Mouse (Mus musculus) ES-Bruce4 (cell line): Measurements from ENCODE around the gene Slc28a1. TPM values are rescaled to one million over a fixed set of nuclear protein-coding genes. Genes with fewer than 3 reads are reported as not detected.
A peak's percentile ranks its signal among the peaks of the same experiment; 100 is the strongest.

Source experiments
- H3K27ac ChIP-seq: 2 replicates; pipeline ENCODE4 v1.5.1; 2012; ENCODE audit warnings: low read length, inconsistent platforms; ENCODE audit not compliant: insufficient read depth
- H3K27me3 ChIP-seq: 2 replicates; pipeline ENCODE4 v1.6.1; 2012; ENCODE audit warnings: mild to moderate bottlenecking, low read length, inconsistent platforms; ENCODE audit not compliant: control insufficient read depth, poor library complexity, insufficient read depth, severe bottlenecking
- H3K36me3 ChIP-seq: 2 replicates; pipeline ENCODE4 v1.6.1; 2012; ENCODE audit warnings: inconsistent platforms, mild to moderate bottlenecking, low read length, moderate library complexity; ENCODE audit not compliant: control insufficient read depth, poor library complexity, insufficient read depth, severe bottlenecking
- H3K4me1 ChIP-seq: one replicate; pipeline ENCODE4 v1.8.1; 2011; ENCODE audit warnings: low read length; ENCODE audit not compliant: control insufficient read depth, insufficient read depth
- H3K4me3 ChIP-seq: 2 replicates; pipeline ENCODE4 v1.5.1; 2011; ENCODE audit warnings: low read depth, mild to moderate bottlenecking, low read length
- H3K9ac ChIP-seq: 2 replicates; pipeline ENCODE4 v1.6.1; 2012; ENCODE audit warnings: low read depth, mild to moderate bottlenecking, inconsistent platforms; ENCODE audit not compliant: poor library complexity, severe bottlenecking
- H3K9me3 ChIP-seq: replicated peaks from 2 replicates; pipeline ENCODE4 v1.6.1; 2012; ENCODE audit warnings: mild to moderate bottlenecking, low read length, inconsistent platforms; ENCODE audit not compliant: control insufficient read depth, poor library complexity, insufficient read depth, severe bottlenecking
- CTCF ChIP-seq: IDR thresholded peaks from one replicate; pipeline ENCODE4 v1.8.1; 2011; ENCODE audit warnings: low read depth, low read length
- EP300 ChIP-seq: IDR thresholded peaks from 2 replicates; pipeline ENCODE4 v1.6.1; 2011; ENCODE audit warnings: low read depth, low read length; ENCODE audit not compliant: insufficient read depth
- POLR2A ChIP-seq: IDR thresholded peaks from one replicate; pipeline ENCODE4 v1.8.1; 2011; ENCODE audit warnings: low read length; ENCODE audit not compliant: insufficient read depth
- polyA plus RNA-seq: library from polyadenylated mRNA; stranded (reverse); fragments of >200 nt; gene quantifications from 2 replicates; pipeline ENCODE4 v1.2.4, GENCODE M21; 2011; ENCODE audit warnings: low read depth; ENCODE audit not compliant: missing spikeins, insufficient read depth, insufficient read length

The Slc28a1 gene
- polyA plus RNA-seq, 1 experiment = 4.7 TPM

- Histone ChIP-seq H3K4me3 (peak overlapping the region; percentile 83), H3K27me3 (peaks cover 16% of the 10 kb centered on the region)
- TF ChIP-seq CTCF (no peak), EP300 (peak; percentile 83)
These were observed 98.2 kb downstream of the Slc28a1 start for GRCm38 (mm10) chr7:81212697-81213346.

GRCm38 (mm10) chr7:81213347-81214152 lies 99.0 kb downstream of the Slc28a1 start, which contains the start of gene Pde8a:
Gene Pde8a, plus strand, starts transcription at chr7:81213596.
- peak within 1 kb of the TSS; percentile 83 for H3K4me3 ChIP-seq
- H3K9ac ChIP-seq = peak within 1 kb of the TSS; percentile 57
- TF ChIP-seq POLR2A (no peak), EP300 (no peak), CTCF (no peak)
- peaks cover 16% of the 10 kb centered on the region for H3K27me3 ChIP-seq
- H3K4me1 ChIP-seq = peaks cover 7% of the 10 kb centered on the region
- H3K27ac ChIP-seq = no peak within 1 kb of the TSS
- no peaks in the 10 kb centered on the region for H3K9me3 ChIP-seq
- no peaks in the 10 kb centered on the region for H3K36me3 ChIP-seq

More at GRCm38 (mm10) chr7:81212697-81213346, 98.2 kb downstream of the Slc28a1 start:
- no peaks in the 10 kb centered on the region for H3K36me3 ChIP-seq
- peak overlapping the region; percentile 57 for H3K9ac ChIP-seq
- peaks cover 7% of the 10 kb centered on the region for H3K4me1 ChIP-seq
- H3K9me3 ChIP-seq = no peaks in the 10 kb centered on the region
- no peak overlapping the region for H3K27ac ChIP-seq

- Histone ChIP-seq H3K9me3 (no peaks in the 10 kb centered on the region), H3K27me3 (peaks cover 16% of the 10 kb centered on the region), H3K4me3 (peak overlapping the region; percentile 62), H3K36me3 (no peaks in the 10 kb centered on the region), H3K4me1 (peaks cover 7% of the 10 kb centered on the region), H3K27ac (no peak overlapping the region), H3K9ac (peak overlapping the region; percentile 57)
- no peak for TF ChIP-seq EP300
- no peak for TF ChIP-seq POLR2A
- TF ChIP-seq CTCF = no peak
These were observed 99.7 kb downstream of the Slc28a1 start for GRCm38 (mm10) chr7:81214153-81214907.

GRCm38 (mm10) chr7:81215950-81216349 lies 101.4 kb downstream of the Slc28a1 start:
- Histone ChIP-seq H3K9me3 (no peaks in the 10 kb centered on the region), H3K4me3 (no peak overlapping the region), H3K27ac (no peak overlapping the region), H3K4me1 (peaks cover 4% of the 10 kb centered on the region), H3K27me3 (peaks cover 16% of the 10 kb centered on the region), H3K9ac (no peak overlapping the region), H3K36me3 (no peaks in the 10 kb centered on the region)
- TF ChIP-seq POLR2A (no peak), EP300 (no peak)

- Histone ChIP-seq H3K4me3 (no peak overlapping the region), H3K9me3 (no peaks in the 10 kb centered on the region), H3K4me1 (no peaks in the 10 kb centered on the region), H3K36me3 (no peaks in the 10 kb centered on the region), H3K27me3 (peaks cover 5% of the 10 kb centered on the region; the same call in 1 of the 2 replicates), H3K9ac (no peak overlapping the region), H3K27ac (no peak overlapping the region)
- TF ChIP-seq CTCF (no peak), POLR2A (no peak), EP300 (0 out of 2 replicates have a peak, but pooled peaks have one; percentile 15)
These were observed 104.7 kb downstream of the Slc28a1 start for GRCm38 (mm10) chr7:81219321-81219720.

Other genes starting within 250 kb of the Slc28a1 start
- 35.9 and 39.3 TPM in 2 replicates for gene Wdr73, start 213.5 kb upstream of the Slc28a1 start, polyA plus RNA-seq
- gene Nmb, start 209.7 kb upstream of the Slc28a1 start, polyA plus RNA-seq = 5.2 and 6.0 TPM in 2 replicates
- gene Sec11a, start 167.0 kb upstream of the Slc28a1 start, polyA plus RNA-seq = 110 and 121 TPM in 2 replicates
- 16.8 and 20.1 TPM in 2 replicates for gene Zfp592, start 121.1 kb upstream of the Slc28a1 start, polyA plus RNA-seq
- gene Alpk3, start 57.2 kb upstream of the Slc28a1 start, polyA plus RNA-seq = 3.1 and 3.2 TPM in 2 replicates
- 7.0 and 7.4 TPM in 2 replicates for gene Pde8a, start 98.8 kb downstream of the Slc28a1 start, polyA plus RNA-seq
- 2,551 and 2,648 TPM in 2 replicates for gene Rps17, start 230.5 kb downstream of the Slc28a1 start, polyA plus RNA-seq